Mouse (Mus musculus) mature B cell (primary cell): Measurements from ENCODE around the gene Acrv1.
"Not testable (repeated sequence)": the region's sequence is repeated elsewhere in the genome, so short reads cannot be mapped to it uniquely, and the experiment has no call there.

Experiments
- in situ Hi-C: fragments of 300-500 bp; cut with MboI; formaldehyde crosslinking; loops from 2 replicates; pipeline ENCODE4 v1.14.3; 2019

Gene Acrv1

DNA sequence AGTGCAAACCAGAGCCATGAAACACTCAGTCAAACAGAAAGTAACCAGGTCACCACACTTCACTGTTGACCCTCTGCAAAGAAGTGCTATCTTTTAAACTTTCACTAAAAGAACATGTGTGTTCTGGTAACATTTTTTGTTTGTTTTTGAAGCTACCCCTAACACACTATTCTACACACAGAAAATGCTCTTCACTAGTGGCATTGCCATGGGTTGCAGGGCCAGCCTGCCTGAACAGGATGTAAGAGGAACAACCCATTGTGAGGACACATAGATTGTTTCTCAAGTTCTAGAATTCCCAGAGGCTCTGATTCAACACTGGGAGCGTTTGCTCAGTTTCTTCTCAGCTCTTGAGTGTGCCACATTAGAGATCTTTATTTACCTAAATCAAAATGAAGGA lies at the start of gene Acrv1:
Gene Acrv1, plus strand, starts transcription at position 301 of the 400 bp plus-strand sequence.
- in situ Hi-C loops, result no loop called here

DNA sequence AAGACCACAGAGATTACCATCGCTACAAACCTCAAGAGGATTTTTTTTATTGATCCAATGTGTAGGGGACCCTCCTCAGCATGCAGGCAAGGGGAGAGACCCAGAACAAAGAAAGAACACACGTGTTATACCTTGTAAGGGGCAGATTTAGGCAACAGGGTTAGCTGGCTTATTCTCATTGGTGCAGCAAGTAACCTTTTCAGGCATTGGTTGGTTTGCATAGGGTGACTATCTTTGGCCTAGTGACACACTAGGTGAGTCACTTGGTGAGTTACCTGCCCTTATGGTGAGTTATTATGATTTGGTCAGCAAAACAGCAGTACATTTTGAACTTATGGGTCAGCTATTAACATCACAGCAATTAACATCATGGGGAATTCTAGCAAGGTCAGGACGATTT lies 49.7 kb upstream of the Acrv1 start, which contains the start of gene A630095E13Rik:
Gene A630095E13Rik, minus strand, starts transcription at position 101 of the 400 bp plus-strand sequence.
- in situ Hi-C loops, result not testable (repeated sequence)

DNA sequence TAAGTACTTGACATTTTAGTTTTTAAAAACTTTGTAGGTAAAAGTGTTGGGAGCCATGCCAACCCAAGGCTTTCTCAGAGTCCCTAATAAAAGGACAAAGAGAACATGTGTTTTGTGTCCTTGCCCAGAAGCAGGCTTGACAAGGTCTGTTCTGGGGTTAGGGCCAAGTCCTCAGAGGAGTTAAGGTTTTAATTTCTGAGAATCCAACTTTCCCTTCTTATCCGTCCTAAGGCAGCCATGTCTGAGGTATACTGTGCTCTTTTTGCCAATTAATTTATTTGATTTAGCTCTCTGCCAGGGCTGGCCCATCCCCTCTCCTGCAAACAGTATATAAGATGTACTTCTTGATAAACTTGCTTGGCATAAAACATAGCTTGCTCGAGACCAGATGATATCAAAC lies 11.6 kb upstream of the Acrv1 start:
- in situ Hi-C loops, result no loop called here

DNA sequence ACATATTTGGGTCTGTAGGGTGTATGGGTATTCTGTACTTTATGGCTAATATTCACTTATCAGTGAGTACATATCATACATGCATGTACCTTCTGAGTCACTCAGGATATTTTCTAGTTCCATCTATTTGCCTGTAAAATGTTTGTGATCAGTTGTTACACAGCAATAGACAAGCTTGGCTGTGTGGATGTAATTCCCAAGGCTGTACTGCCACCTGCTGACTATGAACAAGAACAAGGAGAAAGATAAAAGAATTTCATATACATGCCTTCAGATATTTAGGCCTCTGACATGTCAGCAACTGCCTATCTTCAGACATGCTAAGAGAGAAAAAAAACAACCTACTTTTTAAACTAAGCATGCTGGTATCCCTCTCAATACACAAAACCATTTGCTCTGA lies 5.7 kb upstream of the Acrv1 start:
- in situ Hi-C loops, result no loop called here

DNA sequence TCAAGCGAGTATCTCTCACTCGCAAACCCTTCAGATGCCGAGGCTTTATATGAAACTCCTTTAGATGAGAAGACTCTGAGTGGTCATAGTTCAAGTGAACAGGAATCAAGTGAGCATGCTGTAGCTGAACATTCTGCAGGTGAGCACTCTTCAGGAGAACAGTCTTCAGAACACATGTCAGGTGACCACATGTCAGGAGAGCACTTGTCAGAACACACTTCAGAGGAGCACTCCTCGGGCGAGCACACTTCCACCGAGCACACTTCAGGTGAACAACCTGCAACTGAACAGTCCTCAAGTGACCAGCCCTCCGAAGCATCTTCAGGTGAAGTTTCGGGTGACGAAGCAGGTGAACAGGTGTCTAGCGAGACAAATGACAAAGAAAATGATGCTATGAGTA lies 1.3 kb downstream of the Acrv1 start:
- in situ Hi-C loops, result no loop called here

DNA sequence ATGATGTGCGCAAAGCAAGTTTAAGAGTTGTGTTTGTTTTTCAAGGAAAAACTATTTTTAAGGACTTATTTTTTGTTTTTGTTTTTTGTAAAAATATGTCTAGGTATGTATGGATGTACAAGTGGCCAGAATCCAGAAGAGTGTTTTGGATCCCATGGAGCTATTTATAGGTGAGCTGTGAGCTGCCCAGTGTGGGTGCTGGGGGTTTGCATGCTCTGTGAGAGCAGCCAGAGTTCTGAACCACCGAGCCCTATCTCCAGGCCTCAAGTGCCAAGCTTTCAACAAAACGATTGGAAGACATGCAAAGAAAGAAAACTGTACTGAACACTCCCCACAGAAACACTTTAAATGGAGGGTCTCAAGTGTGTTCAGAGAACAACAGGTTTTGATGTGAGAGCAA lies 12.9 kb downstream of the Acrv1 start:
- in situ Hi-C loops, result no loop called here

DNA sequence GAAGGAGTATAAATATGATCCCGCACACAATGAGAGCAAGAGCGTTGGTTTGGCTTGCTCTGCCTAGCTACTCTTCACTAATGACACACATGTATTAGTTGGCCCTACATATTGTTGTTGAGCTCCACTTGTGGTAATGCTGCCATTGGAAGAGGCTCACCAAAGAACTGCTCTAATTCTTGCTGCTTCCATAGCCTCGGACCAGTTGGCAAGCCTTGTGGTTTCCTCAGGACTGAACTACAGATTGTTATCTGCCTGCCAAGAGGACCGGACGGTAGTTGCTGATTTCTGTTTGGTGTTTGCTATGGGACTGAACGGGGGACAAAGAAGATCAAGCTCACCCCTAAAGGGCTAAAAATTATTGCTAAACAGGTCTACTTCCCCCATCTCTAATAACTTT lies 14.3 kb downstream of the Acrv1 start:
- in situ Hi-C loops, result no loop called here

DNA sequence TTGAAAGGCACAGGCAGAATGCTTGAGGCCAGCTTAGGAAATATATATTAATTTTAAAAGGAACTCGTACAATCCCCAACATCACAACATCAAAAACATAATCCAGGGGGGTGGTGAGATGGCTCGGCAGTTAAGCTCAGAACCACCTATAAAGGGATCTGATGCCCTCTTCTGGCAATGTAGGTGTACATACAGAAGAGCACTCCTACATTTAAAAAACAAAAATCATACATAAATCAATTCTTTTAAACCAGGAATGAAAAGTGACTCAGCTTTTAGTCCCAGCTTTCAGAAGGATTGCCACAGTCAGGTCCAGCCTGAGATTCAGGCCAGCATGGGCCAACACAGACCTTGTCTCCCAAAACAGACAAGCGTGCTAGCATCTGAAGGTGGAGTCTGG lies 23.6 kb downstream of the Acrv1 start:
- in situ Hi-C loops, result no loop called here

DNA sequence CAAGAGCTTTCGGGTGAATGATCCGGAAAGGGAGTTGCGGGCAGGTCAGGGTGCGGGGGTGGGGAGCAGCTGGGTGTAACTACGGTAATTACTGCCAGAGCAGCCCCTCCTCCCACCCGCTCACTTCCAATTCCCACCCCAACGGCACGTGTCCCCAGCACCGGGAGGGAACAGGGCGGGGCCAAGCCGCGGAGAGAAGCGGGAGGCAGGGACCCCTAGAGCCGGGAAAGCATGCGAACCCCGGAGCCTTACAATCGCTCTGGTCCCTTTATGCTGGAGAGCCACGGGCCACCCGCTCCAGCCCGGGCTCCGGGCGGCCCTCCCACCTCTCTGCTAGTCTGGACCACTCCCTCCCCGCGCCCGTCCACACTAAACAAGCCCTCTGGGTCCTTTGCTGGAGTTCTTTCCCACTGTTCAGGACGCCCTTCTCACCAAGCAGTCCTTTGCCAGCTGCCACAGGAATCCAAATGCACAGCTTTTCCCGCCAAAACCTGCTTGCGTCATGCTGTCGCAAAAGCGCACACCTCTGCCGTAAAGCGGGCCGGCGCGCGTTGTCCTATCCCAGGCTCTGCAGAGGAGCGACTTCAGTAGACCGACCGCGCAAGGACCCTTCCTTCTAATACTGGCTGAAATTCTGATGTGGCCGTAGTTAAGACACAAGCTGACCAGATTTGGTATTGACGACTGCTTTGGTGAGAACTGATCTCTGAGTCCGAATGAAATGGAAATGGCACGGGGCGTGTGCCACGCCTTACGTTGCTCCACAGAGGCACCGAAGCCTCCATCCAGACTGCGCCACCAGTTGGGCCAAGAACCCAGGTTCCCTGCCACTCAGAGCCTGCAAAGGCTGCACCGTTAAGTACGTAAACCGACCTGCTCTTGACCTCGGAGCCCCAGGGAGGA lies 33.4 kb downstream of the Acrv1 start:
- in situ Hi-C loops, result loop anchor here (25.0 kb wide), 1 partner anchor 1164 kb away; the partner anchor contains the start of genes Ddx25, Hyls1, Pate2 and Pus3

DNA sequence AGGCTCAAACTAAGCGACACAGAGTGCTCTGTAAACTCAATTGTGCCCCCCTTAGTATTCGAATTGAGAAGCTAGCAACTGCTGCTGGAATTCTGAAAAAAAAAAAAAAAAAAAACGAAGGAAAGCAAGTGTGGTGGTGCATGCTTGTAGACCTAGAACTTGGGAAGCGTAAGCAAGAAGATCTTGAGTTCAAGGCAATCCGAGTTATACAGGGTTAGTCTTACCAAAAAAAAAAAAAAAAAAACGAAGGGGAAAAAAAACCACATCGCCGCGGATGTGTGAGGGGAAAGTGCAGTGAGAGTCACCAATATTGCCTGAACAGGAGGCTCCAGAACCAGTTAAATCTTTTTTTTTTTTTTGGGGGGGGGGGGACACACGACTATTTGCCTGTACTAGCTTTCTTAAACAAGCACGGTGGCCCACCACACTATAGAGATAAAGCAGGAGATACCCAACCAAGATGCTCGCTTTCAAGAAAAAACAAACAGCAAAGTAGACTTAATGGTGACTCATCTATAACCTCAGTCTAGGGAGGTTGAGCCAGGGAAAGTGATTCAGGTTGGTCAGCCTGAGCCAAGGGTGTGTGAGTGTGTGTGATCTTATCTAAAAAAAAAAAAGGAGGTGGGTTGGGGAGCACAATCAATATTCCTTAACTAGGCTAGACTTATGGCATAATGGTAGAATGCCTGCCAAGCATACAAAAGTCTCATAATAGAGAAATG lies 34.2 kb downstream of the Acrv1 start, which contains the start of gene Chek1:
Gene Chek1, minus strand, starts transcription at position 32 of the 722 bp plus-strand sequence.
- in situ Hi-C loops, result loop anchor here (25.0 kb wide), 1 partner anchor 1165 kb away; the partner anchor contains the start of genes Ddx25, Hyls1, Pate2 and Pus3
